Mouse (Mus musculus): Measurements from ENCODE around the gene Rpl21. TPM values are rescaled to one million over a fixed set of nuclear protein-coding genes. Genes with fewer than 3 reads are reported as not detected.

The Rpl21 gene
- total RNA-seq, 1 experiment = 1,099 TPM

DNA sequence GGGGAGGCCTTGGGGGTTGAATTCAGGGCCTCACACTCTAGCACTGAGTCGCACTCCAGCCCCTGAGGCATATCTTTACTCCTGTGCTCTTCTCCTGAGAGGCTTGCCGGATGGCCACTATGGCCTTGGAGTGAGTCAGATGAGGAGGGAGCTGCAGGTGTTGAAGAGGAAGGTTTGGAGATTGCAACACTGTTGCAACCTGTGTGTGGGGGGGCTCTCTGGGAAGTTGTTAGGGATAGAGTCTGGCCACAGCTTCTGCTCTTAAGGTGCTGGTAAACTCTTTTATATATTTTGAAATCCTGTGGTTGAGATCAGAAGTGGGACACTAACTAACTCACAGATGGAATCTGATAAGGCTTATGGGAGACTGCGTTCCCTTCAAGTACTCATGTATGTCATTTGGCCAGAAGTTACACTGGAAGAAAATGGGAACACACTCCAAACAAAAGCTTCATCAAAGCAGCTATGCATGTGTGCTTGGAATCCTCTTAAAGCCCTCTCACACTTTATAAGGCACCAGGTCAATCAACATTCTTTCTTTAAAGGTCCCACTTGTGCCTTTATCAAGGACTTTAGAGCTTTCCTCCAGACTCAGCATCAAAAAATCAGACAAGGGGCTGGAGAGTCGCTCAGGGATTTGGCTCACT, 16.4 kb downstream of the Rpl21 start:
- in situ Hi-C loops (cut with MboI; ENCODE audit: low sequenced_read_pairs in 2 of 2, unreplicated experiment in 2 of 2) = no loop called here
- Histone ChIP-seq H3K4me3 (ENCODE audit: insufficient read depth in 1 of 2, low read depth in 1 of 2, low read length in 2 of 2, poor library complexity in 1 of 2, severe bottlenecking in 1 of 2) (no peak overlapping the region), H3K9ac (ENCODE audit: insufficient read depth, low read depth, low read length, poor library complexity, severe bottlenecking) (no peak overlapping the region), H3K36me3 (ENCODE audit: control insufficient read depth, insufficient read depth, low read length, poor library complexity, severe bottlenecking) (0 out of 2 replicates have a peak, but pooled peaks cover 3% of the 10 kb centered on the region), H3K4me1 (ENCODE audit: control insufficient read depth in 2 of 2, insufficient read depth in 2 of 2, low read length in 2 of 2, poor library complexity in 1 of 2) (0 out of 4 replicates have a peak, but pooled peaks cover 0 to 2% of the 10 kb centered on the region in 2 experiments), H3K27ac (ENCODE audit: insufficient read depth, low read depth, low read length, poor library complexity, severe bottlenecking) (no peak overlapping the region), H3K9me3 (ENCODE audit: control insufficient read depth, insufficient read depth, low read depth, low read length) (no peaks in the 10 kb centered on the region)
- TF ChIP-seq ZNF384 (IDR thresholded peaks at IDR 0.05; ENCODE audit: low read depth, low read length) (no peak), HCFC1 (IDR thresholded peaks at IDR 0.05; ENCODE audit: borderline replicate concordance, insufficient read depth, low read length) (no peak), ZC3H11A (IDR thresholded peaks at IDR 0.05; ENCODE audit: borderline replicate concordance, low read depth, low read length) (no peak), CHD2 (IDR thresholded peaks at IDR 0.05; ENCODE audit: low read depth, low read length) (no peak), MAFK (IDR thresholded peaks at IDR 0.05; ENCODE audit: insufficient read depth, low read depth, low read length) (no peak)
- no peak for DNase-seq (ENCODE audit: low read depth, low spot score)

DNA sequence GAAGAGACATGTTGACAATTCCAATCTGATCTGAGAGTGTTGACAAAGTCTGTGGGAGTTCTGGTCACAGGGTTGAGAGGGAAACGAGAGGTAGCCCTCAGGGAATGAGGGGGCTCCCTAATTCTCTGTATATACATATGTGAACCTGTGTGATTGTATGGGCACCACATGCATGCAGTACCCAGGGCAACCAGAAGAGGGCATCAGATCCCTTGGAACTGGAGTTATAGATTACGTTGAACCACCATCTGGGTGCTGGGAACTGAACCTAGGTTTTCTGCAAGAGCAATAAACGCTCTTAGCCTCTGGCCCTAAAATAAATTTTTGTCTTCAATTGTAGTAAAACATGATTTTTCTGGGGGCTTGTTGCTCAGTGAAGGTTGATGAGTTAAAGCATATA, 23.4 kb downstream of the Rpl21 start:
- H3K9me3 ChIP-seq (ENCODE audit: control insufficient read depth, insufficient read depth, low read depth, low read length) = no peaks in the 10 kb centered on the region
- no peak for TF ChIP-seq MAFK (IDR thresholded peaks at IDR 0.05; ENCODE audit: insufficient read depth, low read depth, low read length)
- no peak for TF ChIP-seq ZC3H11A (IDR thresholded peaks at IDR 0.05; ENCODE audit: borderline replicate concordance, low read depth, low read length)
- TF ChIP-seq CHD2 (IDR thresholded peaks at IDR 0.05; ENCODE audit: low read depth, low read length) = no peak
- no peak for TF ChIP-seq ZNF384 (IDR thresholded peaks at IDR 0.05; ENCODE audit: low read depth, low read length)
- no peak for TF ChIP-seq HCFC1 (IDR thresholded peaks at IDR 0.05; ENCODE audit: borderline replicate concordance, insufficient read depth, low read length)
- DNase-seq (ENCODE audit: low read depth, low spot score) = no peak
- in situ Hi-C loops (cut with MboI; ENCODE audit: low sequenced_read_pairs in 2 of 2, unreplicated experiment in 2 of 2) = no loop called here
- no peak overlapping the region for H3K9ac ChIP-seq (ENCODE audit: insufficient read depth, low read depth, low read length, poor library complexity, severe bottlenecking)
- no peaks in the 10 kb centered on the region for H3K36me3 ChIP-seq (ENCODE audit: control insufficient read depth, insufficient read depth, low read length, poor library complexity, severe bottlenecking)
- H3K4me1 ChIP-seq (ENCODE audit: control insufficient read depth in 2 of 2, insufficient read depth in 2 of 2, low read length in 2 of 2, poor library complexity in 1 of 2) = peaks cover 3 to 7% of the 10 kb centered on the region in 2 experiments; a peak in 2 of 4 replicates
- no peak overlapping the region for H3K27ac ChIP-seq (ENCODE audit: insufficient read depth, low read depth, low read length, poor library complexity, severe bottlenecking)
- H3K4me3 ChIP-seq (ENCODE audit: insufficient read depth in 1 of 2, low read depth in 1 of 2, low read length in 2 of 2, poor library complexity in 1 of 2, severe bottlenecking in 1 of 2) = no peak overlapping the region

DNA sequence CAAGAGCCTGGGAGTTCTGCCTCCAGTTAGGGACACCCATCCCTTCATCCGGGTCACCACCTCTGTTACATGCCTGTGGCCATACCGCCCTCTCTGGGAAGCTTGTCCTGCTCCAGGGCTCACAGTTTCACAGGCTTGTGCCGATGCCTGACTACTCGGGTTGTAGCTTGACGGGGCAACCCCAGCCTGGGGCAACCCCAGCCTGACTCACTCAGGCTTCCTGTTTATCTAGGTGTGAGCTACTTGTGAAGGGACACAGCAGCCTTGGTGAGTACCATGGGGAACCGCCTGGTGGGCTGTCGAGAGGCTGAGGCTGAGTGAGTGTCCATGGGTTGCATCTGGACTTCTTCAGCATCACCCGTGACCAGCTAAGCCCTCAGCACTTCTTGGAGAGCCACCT, 24.9 kb downstream of the Rpl21 start:
- no peak for DNase-seq (ENCODE audit: low read depth, low spot score)
- Histone ChIP-seq H3K4me1 (ENCODE audit: control insufficient read depth in 2 of 2, insufficient read depth in 2 of 2, low read length in 2 of 2, poor library complexity in 1 of 2) (peaks cover 6 to 13% of the 10 kb centered on the region in 2 experiments; a peak in 2 of 4 replicates), H3K9ac (ENCODE audit: insufficient read depth, low read depth, low read length, poor library complexity, severe bottlenecking) (no peak overlapping the region), H3K4me3 (ENCODE audit: insufficient read depth in 1 of 2, low read depth in 1 of 2, low read length in 2 of 2, poor library complexity in 1 of 2, severe bottlenecking in 1 of 2) (no peak overlapping the region), H3K9me3 (ENCODE audit: control insufficient read depth, insufficient read depth, low read depth, low read length) (no peaks in the 10 kb centered on the region), H3K27ac (ENCODE audit: insufficient read depth, low read depth, low read length, poor library complexity, severe bottlenecking) (no peak overlapping the region), H3K36me3 (ENCODE audit: control insufficient read depth, insufficient read depth, low read length, poor library complexity, severe bottlenecking) (no peaks in the 10 kb centered on the region)
- TF ChIP-seq HCFC1 (IDR thresholded peaks at IDR 0.05; ENCODE audit: borderline replicate concordance, insufficient read depth, low read length) (no peak), MAFK (IDR thresholded peaks at IDR 0.05; ENCODE audit: insufficient read depth, low read depth, low read length) (no peak), CHD2 (IDR thresholded peaks at IDR 0.05; ENCODE audit: low read depth, low read length) (no peak), ZNF384 (IDR thresholded peaks at IDR 0.05; ENCODE audit: low read depth, low read length) (no peak), ZC3H11A (IDR thresholded peaks at IDR 0.05; ENCODE audit: borderline replicate concordance, low read depth, low read length) (no peak)
- in situ Hi-C loops (cut with MboI; ENCODE audit: low sequenced_read_pairs in 2 of 2, unreplicated experiment in 2 of 2) = no loop called here

DNA sequence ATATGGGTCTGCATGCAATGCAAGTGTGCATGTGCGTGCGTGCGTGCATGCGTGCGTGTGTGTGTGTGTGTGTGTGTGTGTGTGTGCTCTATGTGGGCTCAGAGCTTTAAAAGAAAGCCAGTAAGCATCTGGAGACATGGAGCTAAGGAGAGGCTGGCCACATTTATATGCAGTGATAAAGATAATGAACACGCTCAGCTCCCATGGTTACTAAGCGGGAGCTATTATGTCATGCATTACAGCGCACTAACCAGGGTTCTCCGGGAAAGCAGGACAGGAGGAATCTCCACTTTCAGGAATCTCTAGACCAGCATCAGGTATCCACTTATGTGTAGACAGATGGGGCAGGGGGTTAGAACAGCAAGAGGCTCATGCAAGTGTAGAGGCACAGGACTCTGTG, 26.1 kb downstream of the Rpl21 start:
- DNase-seq (ENCODE audit: low read depth, low spot score) = no peak
- H3K27ac ChIP-seq (ENCODE audit: insufficient read depth, low read depth, low read length, poor library complexity, severe bottlenecking) = no peak overlapping the region
- H3K36me3 ChIP-seq (ENCODE audit: control insufficient read depth, insufficient read depth, low read length, poor library complexity, severe bottlenecking) = no peaks in the 10 kb centered on the region
- in situ Hi-C loops (cut with MboI; ENCODE audit: low sequenced_read_pairs in 2 of 2, unreplicated experiment in 2 of 2) = no loop called here
- H3K9me3 ChIP-seq (ENCODE audit: control insufficient read depth, insufficient read depth, low read depth, low read length) = no peaks in the 10 kb centered on the region
- peaks cover 6 to 13% of the 10 kb centered on the region in 2 experiments; a peak in 2 of 4 replicates for H3K4me1 ChIP-seq (ENCODE audit: control insufficient read depth in 2 of 2, insufficient read depth in 2 of 2, low read length in 2 of 2, poor library complexity in 1 of 2)
- H3K9ac ChIP-seq (ENCODE audit: insufficient read depth, low read depth, low read length, poor library complexity, severe bottlenecking) = no peak overlapping the region
- H3K4me3 ChIP-seq (ENCODE audit: insufficient read depth in 1 of 2, low read depth in 1 of 2, low read length in 2 of 2, poor library complexity in 1 of 2, severe bottlenecking in 1 of 2) = no peak overlapping the region
- TF ChIP-seq CHD2 (IDR thresholded peaks at IDR 0.05; ENCODE audit: low read depth, low read length) = no peak
- TF ChIP-seq HCFC1 (IDR thresholded peaks at IDR 0.05; ENCODE audit: borderline replicate concordance, insufficient read depth, low read length) = no peak
- TF ChIP-seq ZNF384 (IDR thresholded peaks at IDR 0.05; ENCODE audit: low read depth, low read length) = no peak
- no peak for TF ChIP-seq ZC3H11A (IDR thresholded peaks at IDR 0.05; ENCODE audit: borderline replicate concordance, low read depth, low read length)
- TF ChIP-seq MAFK (IDR thresholded peaks at IDR 0.05; ENCODE audit: insufficient read depth, low read depth, low read length) = no peak
